Mouse (Mus musculus): ENCODE results near the gene Tnfrsf13c. TPM values are rescaled to one million over a fixed set of nuclear protein-coding genes. Genes with fewer than 3 reads are reported as not detected.
A peak's percentile ranks its signal among the peaks of the same experiment; 100 is the strongest.

Gene Tnfrsf13c
- polyA plus RNA-seq, 1 experiment from 2014 or later: 0.09 TPM

DNA sequence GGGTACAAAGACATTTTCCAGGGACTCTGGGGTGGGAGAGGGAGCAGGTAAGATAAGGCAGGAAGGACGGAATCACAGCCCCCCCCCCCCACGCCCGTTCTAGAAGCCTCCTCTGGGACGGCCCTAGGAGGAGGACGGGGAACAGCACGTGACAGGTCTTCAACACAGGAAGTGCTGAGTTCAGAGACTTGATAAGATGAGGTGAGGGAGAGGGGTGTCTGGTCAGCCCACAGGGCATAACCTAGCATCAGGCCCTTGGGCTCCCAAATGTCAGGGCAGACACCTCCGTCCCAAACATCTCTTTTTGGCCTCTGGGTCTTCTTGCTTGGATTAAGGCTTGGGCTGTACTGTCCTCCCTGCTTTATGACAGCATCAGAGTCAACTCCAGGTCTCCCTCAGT lies 918 bp downstream of the Tnfrsf13c start:
- WGBS: 34% methylated on average over 7 of the region's 7 CpGs
- no peak for ATAC-seq (replicated peaks; ENCODE audit: low FRiP score, low read depth)
- H3K4me3 ChIP-seq (replicated peaks; ENCODE audit: low read depth, low read length): no peak overlapping the region
- no peak for DNase-seq (ENCODE audit: low spot score)
- peaks cover 6% of the 10 kb centered on the region for H3K4me1 ChIP-seq (replicated peaks; ENCODE audit: insufficient read depth, low read length)
- no peaks in the 10 kb centered on the region for H3K36me3 ChIP-seq (ENCODE audit: insufficient read depth, low read length)
- TF ChIP-seq CTCF (IDR thresholded peaks at IDR 0.05; ENCODE audit: low read depth): no peak
- H3K27ac ChIP-seq: no peak overlapping the region
- H3K27me3 ChIP-seq (ENCODE audit: insufficient read depth, low read length): peaks cover 14% of the 10 kb centered on the region; the same call in 1 of the 2 replicates
- no peak overlapping the region for H3K4me2 ChIP-seq (ENCODE audit: low read length)
- no peak overlapping the region for H3K9ac ChIP-seq (ENCODE audit: low read depth, low read length)
- H3K9me3 ChIP-seq (replicated peaks; ENCODE audit: low read length): no peaks in the 10 kb centered on the region

DNA sequence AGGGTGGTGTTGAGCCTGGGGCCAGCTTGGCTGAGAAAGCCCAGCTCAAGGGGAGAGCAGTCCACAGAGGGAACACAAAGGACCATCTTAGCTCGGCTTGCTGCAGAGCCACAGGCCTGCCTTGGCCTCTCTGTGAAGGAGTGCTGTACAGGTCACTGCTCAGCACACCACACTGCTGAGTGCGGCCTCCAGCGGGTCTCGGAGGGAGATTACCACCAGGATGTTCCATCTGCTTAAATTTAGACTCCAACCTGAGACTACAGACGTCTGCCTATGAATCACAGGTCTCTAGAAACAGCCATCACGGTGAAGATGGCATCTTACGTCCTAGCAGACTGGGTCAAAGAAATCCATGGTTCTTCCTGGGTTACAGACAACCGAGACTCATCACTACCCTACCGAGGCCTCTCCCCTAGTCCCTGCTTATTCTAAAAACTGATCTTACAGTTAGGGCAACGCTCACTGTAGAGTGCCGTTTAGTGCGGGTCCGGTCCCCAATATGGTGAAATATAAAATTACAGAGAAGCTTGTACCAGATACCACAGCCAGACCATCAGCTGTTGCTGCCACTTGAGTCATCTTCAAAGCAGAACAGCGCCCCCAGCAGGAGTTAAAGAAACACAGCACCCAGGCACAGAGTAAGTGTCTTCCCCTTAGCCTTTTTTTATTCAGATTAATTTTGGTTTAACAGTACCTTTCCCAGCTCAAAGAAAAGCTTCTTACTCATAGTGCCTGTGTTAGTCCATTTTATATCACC lies 2.9 kb downstream of the Tnfrsf13c start:
- Histone ChIP-seq H3K4me3 (replicated peaks; ENCODE audit: low read depth, low read length) (no peak overlapping the region), H3K4me2 (ENCODE audit: low read length) (no peak overlapping the region), H3K27ac (no peak overlapping the region), H3K27me3 (ENCODE audit: insufficient read depth, low read length) (peaks cover 14% of the 10 kb centered on the region; the same call in 1 of the 2 replicates), H3K9ac (ENCODE audit: low read depth, low read length) (no peak overlapping the region), H3K9me3 (replicated peaks; ENCODE audit: low read length) (no peaks in the 10 kb centered on the region), H3K4me1 (replicated peaks; ENCODE audit: insufficient read depth, low read length) (peaks cover 6% of the 10 kb centered on the region), H3K36me3 (ENCODE audit: insufficient read depth, low read length) (no peaks in the 10 kb centered on the region)
- 60% methylated on average over 14 of the region's 14 CpGs for WGBS
- TF ChIP-seq CTCF (IDR thresholded peaks at IDR 0.05; ENCODE audit: low read depth): peak; percentile 26; the same call in 1 of the 2 replicates
- DNase-seq (ENCODE audit: low spot score) (no peak), ATAC-seq (replicated peaks; ENCODE audit: low FRiP score, low read depth) (no peak)

DNA sequence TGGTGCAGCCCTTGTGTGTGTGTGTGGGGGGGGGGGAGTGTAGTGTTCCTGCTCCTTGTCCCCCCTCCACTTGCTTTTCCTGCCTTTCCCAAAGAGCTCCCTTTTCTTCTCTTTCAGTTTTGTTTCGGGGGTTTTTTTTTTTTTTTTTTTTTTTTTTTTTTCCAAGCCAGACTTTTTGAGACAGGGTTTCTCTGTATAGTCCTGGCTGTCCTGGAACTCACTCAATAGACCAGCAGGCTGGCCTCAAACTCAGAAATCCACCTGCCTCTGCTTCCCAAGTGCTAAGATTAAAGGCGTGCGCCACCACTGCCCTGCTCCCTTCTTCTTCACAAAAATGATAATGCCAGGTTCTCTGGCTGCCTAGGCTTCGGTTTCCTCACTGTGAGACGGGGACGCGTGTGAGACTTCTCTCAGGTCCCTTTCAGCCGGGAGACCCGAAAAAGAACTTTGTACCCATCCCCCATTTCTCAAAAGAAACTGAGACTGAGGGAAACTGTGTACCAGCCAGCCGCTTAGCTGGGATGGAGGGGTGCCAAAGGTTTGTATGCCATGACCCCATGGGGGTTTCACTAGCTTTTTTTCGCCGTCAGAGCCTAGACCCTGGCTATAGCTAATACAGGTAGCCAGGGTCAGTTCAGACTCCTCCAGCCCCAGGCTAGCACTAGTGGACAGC lies 4.0 kb downstream of the Tnfrsf13c start:
- Histone ChIP-seq H3K27ac (no peak overlapping the region), H3K36me3 (ENCODE audit: insufficient read depth, low read length) (no peaks in the 10 kb centered on the region), H3K27me3 (ENCODE audit: insufficient read depth, low read length) (peaks cover 24% of the 10 kb centered on the region; the same call in 1 of the 2 replicates), H3K4me1 (replicated peaks; ENCODE audit: insufficient read depth, low read length) (peaks cover 6% of the 10 kb centered on the region), H3K9me3 (replicated peaks; ENCODE audit: low read length) (no peaks in the 10 kb centered on the region), H3K4me3 (replicated peaks; ENCODE audit: low read depth, low read length) (no peak overlapping the region), H3K4me2 (ENCODE audit: low read length) (no peak overlapping the region), H3K9ac (ENCODE audit: low read depth, low read length) (no peak overlapping the region)
- 74% methylated on average over 12 of the region's 12 CpGs for WGBS
- no peak for ATAC-seq (replicated peaks; ENCODE audit: low FRiP score, low read depth)
- DNase-seq (ENCODE audit: low spot score): no peak
- no peak for TF ChIP-seq CTCF (IDR thresholded peaks at IDR 0.05; ENCODE audit: low read depth)

DNA sequence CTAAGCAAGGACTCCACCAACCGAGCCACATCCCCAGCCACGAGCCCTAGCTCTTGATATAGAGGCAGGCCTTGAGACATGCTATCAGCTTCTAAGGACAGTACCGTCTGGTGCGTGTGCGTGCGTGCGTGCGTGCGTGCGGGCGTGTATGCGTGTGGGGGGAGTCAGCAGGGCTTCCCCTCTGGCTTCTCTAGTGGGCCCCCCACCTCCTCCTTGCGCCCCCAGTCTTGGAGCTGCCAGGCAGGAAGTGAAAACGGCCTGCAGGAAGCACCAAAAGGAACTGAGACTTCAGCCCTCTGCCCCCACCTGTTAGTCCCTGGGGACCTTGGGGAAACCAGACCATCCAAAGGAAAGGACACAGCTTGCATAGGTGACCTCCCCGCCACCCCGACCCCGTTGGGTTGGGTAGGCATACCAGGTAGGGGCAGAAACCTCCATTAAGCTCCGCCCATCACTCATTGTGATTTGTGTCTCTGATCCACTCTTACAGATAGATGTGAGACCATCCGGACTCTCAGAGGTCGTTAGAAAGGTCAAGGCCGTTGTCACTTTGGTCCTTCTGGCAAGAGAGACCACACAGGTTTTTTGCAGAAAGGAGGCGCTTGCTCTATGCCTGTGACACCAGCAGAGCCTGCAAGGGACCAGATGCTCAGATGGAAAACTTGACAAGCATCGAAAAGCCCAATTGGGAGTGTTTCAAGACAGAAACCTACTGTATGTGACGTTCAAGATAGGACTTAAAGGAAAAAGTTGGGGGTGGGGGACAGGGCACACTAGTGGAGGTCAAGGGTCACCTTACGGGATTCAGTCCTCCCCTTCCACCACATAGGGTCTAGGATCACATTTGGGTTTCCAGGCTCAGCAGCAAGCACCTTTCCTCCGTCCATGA lies 5.1 kb downstream of the Tnfrsf13c start:
- H3K9me3 ChIP-seq (replicated peaks; ENCODE audit: low read length): no peaks in the 10 kb centered on the region
- DNase-seq (ENCODE audit: low spot score) (no peak), ATAC-seq (replicated peaks; ENCODE audit: low FRiP score, low read depth) (no peak)
- peaks cover 25% of the 10 kb centered on the region; the same call in 1 of the 2 replicates for H3K27me3 ChIP-seq (ENCODE audit: insufficient read depth, low read length)
- no peaks in the 10 kb centered on the region for H3K36me3 ChIP-seq (ENCODE audit: insufficient read depth, low read length)
- H3K4me2 ChIP-seq (ENCODE audit: low read length): no peak overlapping the region
- H3K4me1 ChIP-seq (replicated peaks; ENCODE audit: insufficient read depth, low read length): peaks cover 1% of the 10 kb centered on the region; the same call in 1 of the 2 replicates
- WGBS: 68% methylated on average over 26 of the region's 26 CpGs
- H3K4me3 ChIP-seq (replicated peaks; ENCODE audit: low read depth, low read length): no peak overlapping the region
- H3K27ac ChIP-seq: no peak overlapping the region
- no peak for TF ChIP-seq CTCF (IDR thresholded peaks at IDR 0.05; ENCODE audit: low read depth)
- no peak overlapping the region for H3K9ac ChIP-seq (ENCODE audit: low read depth, low read length)

DNA sequence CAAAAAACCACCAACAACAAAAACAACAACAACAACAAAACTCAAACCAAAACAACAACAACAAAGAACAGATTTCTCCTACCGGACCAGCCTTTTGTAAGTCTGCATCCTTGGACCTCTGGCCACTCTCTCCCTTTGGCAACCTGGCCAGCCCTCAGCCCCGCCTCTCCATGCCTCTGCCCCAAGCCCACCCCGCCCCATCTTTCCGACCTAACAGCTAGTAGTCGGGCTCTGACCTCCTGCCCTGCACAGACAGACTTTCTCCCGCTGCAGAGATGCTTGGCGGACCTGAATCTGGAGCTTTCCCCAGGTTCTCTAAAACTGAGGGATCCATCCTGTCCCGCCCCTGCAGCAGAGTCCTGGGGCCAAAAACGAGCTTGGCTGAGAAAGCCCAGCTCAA lies 6.2 kb downstream of the Tnfrsf13c start:
- H3K36me3 ChIP-seq (ENCODE audit: insufficient read depth, low read length): no peaks in the 10 kb centered on the region
- H3K9me3 ChIP-seq (replicated peaks; ENCODE audit: low read length): no peaks in the 10 kb centered on the region
- no peak overlapping the region for H3K4me2 ChIP-seq (ENCODE audit: low read length)
- no peak overlapping the region for H3K4me3 ChIP-seq (replicated peaks; ENCODE audit: low read depth, low read length)
- no peak overlapping the region for H3K9ac ChIP-seq (ENCODE audit: low read depth, low read length)
- WGBS: 51% methylated on average over 9 of the region's 9 CpGs
- DNase-seq (ENCODE audit: low spot score): no peak
- no peaks in the 10 kb centered on the region for H3K4me1 ChIP-seq (replicated peaks; ENCODE audit: insufficient read depth, low read length)
- no peak overlapping the region for H3K27ac ChIP-seq
- H3K27me3 ChIP-seq (ENCODE audit: insufficient read depth, low read length): peaks cover 26% of the 10 kb centered on the region
- no peak for ATAC-seq (replicated peaks; ENCODE audit: low FRiP score, low read depth)
- TF ChIP-seq CTCF (IDR thresholded peaks at IDR 0.05; ENCODE audit: low read depth): no peak

DNA sequence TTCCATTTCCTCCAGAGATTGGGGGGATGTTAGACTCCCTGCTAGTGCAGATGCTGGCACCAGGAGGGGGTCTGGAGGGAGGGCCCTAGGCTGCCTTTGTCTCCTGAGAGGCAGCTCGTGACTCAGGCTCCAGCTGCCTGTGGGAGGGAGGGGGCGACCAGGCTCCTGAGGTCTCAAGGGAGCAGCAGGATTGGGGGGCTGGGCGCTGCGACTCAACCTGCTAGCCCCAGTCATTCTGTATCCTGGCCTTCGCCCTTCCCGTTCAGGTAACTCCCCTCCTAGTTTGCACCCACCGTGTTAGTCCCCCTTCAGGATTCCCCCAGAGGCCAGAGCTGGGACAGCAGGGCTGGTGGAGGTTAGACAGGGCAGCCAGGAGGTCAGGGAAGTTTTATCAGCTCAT lies 7.1 kb downstream of the Tnfrsf13c start:
- Histone ChIP-seq H3K36me3 (ENCODE audit: insufficient read depth, low read length) (no peaks in the 10 kb centered on the region), H3K4me1 (replicated peaks; ENCODE audit: insufficient read depth, low read length) (peaks cover 6% of the 10 kb centered on the region; the same call in 1 of the 2 replicates), H3K4me3 (replicated peaks; ENCODE audit: low read depth, low read length) (no peak overlapping the region), H3K27ac (no peak overlapping the region), H3K9ac (ENCODE audit: low read depth, low read length) (no peak overlapping the region), H3K4me2 (ENCODE audit: low read length) (no peak overlapping the region), H3K9me3 (replicated peaks; ENCODE audit: low read length) (no peaks in the 10 kb centered on the region), H3K27me3 (ENCODE audit: insufficient read depth, low read length) (peaks cover 30% of the 10 kb centered on the region)
- WGBS: 40% methylated on average over 7 of the region's 7 CpGs
- ATAC-seq (replicated peaks; ENCODE audit: low FRiP score, low read depth) (no peak), DNase-seq (ENCODE audit: low spot score) (no peak)
- peak; percentile 18; the same call in 1 of the 2 replicates for TF ChIP-seq CTCF (IDR thresholded peaks at IDR 0.05; ENCODE audit: low read depth)

All from kidney, postnatal 0 days (tissue).